Mouse (Mus musculus): Measurements from ENCODE around the gene Tulp3. TPM values are rescaled to one million over a fixed set of nuclear protein-coding genes. Genes with fewer than 3 reads are reported as not detected.

Tulp3 gene
- polyA plus RNA-seq, 1 experiment from 2014 or later = 14.6 TPM

Other genes starting within 250 kb of the Tulp3 start
- gene Tspan9, start 212.3 kb downstream of the Tulp3 start, polyA plus RNA-seq (2015; fragmentation: Nextera tagmentation; extraction: Ambion mirVana) = 123 and 131 TPM in 2 replicates
- 1.6 and 2.8 TPM in 2 replicates for gene Tead4, start 55.0 kb downstream of the Tulp3 start, polyA plus RNA-seq (2015; fragmentation: Nextera tagmentation; extraction: Ambion mirVana)
- 96.8 and 102 TPM in 2 replicates for gene Rhno1, start 7.1 kb upstream of the Tulp3 start, polyA plus RNA-seq (2015; fragmentation: Nextera tagmentation; extraction: Ambion mirVana)
- 23.2 and 27.3 TPM in 2 replicates for gene Foxm1, start 7.1 kb upstream of the Tulp3 start, polyA plus RNA-seq (2015; fragmentation: Nextera tagmentation; extraction: Ambion mirVana)
- 0.28 and 0.31 TPM in 2 replicates for gene Tex52, start 19.6 kb upstream of the Tulp3 start, polyA plus RNA-seq (2015; fragmentation: Nextera tagmentation; extraction: Ambion mirVana)
- gene Gm44596, start 19.7 kb upstream of the Tulp3 start, polyA plus RNA-seq (2015; fragmentation: Nextera tagmentation; extraction: Ambion mirVana) = not detected in 2 replicates
- 4.7 and 5.3 TPM in 2 replicates for gene Nrip2, start 43.4 kb upstream of the Tulp3 start, polyA plus RNA-seq (2015; fragmentation: Nextera tagmentation; extraction: Ambion mirVana)
- gene Itfg2, start 69.1 kb upstream of the Tulp3 start, polyA plus RNA-seq (2015; fragmentation: Nextera tagmentation; extraction: Ambion mirVana) = 28.5 and 29.0 TPM in 2 replicates
- gene Fkbp4, start 82.8 kb upstream of the Tulp3 start, polyA plus RNA-seq (2015; fragmentation: Nextera tagmentation; extraction: Ambion mirVana) = 407 and 470 TPM in 2 replicates
- gene Pzp, start 170.9 kb upstream of the Tulp3 start, polyA plus RNA-seq (2015; fragmentation: Nextera tagmentation; extraction: Ambion mirVana) = 3.4 and 10.6 TPM in 2 replicates
- gene A2ml1, start 225.8 kb upstream of the Tulp3 start, polyA plus RNA-seq (2015; fragmentation: Nextera tagmentation; extraction: Ambion mirVana) = 3.3 and 6.4 TPM in 2 replicates